Mouse (Mus musculus) CD4-positive helper T cell, adult 2 months (primary cell): ENCODE results near the gene Prkcz.
"Not testable (repeated sequence)": the region's sequence is repeated elsewhere in the genome, so short reads cannot be mapped to it uniquely, and the experiment has no call there.

Experiments
- DNase-seq: peaks from one replicate; pipeline ENCODE4 v3.0.0-alpha.2; 2012; ENCODE audit warnings: low read depth, missing footprints, low spot score

Prkcz gene

DNA sequence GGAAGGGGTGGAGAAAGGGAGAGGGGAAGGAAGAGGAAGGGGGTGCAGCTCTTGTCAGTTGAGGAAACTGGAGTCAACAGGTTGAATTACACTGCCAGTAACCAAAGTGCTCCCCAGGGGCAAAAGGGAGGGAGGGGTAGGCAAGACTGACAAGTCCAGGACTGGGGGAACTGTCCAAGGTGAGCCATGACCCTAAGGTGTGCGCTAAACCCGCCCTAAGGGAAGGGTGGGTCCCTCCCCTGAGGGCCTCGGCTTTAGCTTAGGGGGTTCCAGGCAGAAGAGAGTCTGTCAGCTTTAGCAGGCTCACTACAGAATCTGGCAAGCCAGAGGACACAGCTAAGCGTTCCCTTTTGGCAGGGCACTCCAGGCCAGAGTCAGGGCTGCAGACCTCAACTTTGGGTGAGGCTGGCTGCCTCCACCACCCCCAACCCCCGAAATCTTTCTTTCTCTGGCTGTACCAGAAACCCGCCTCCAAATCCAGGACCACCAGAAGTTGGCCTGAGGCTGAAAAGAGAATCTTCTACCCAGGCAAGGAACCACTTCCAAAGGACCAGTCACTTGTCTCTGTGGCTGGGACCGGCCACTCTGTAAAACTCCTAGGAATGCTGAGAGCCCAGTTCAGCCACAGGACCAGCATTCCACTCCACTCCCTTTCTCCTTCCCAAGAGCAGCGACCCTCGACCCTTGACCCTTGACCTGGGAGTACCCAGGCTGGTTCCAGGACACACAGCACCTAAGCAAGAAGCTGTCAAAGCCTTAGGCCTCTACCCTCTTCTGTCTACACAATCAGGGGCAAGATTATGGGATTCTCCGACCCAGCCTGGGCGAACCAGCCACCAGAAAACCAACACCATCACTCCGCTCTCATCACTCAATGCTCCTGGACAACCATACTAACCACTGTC lies 1.3 kb downstream of the Prkcz start:
- no peak for DNase-seq

- DNase-seq, result peak; percentile 32
These were observed 3.6 kb downstream of the Prkcz start for GRCm38 (mm10) chr4:155357601-155358000.

DNA sequence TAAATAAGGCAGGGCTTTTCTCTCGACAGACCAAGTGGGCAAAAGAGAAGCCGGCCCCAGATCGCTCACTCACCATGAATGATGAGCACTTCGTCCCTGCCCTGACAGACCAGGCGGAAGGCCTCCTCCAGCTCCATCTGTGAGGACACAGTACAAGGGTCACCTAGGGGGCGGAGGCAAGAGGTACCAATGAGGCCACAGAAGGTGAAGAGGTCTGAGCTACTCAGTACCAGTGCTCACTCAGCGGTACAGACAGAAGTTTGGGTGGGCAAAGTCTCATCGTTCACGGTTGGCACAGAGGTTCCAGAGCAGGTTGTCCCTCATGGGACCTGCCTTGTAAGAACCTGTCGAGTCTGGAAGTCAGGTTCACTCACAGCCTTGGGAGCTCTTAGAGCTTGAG lies 4.8 kb downstream of the Prkcz start:
- no peak for DNase-seq

DNA sequence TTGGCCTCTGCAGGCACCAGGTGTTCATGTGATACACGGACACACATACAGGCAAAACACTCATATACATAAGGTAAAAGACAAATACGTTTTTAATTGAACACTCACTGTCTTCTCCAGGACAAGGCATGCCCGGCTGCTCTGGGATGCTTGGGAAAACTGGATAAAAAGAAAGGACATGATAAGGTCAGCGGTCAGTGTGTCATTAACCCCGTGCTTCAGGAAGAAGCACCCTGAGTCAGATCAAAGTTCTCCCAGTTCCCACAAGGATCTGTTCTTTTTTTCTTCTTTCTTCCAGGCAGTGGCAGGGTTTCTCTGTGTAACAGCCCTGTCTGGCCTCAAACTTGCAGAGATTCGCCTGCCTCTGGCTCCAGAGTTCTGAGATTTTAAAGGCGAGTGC lies 6.6 kb downstream of the Prkcz start:
- no peak for DNase-seq

- peak; percentile 29 for DNase-seq
These were observed 7.1 kb downstream of the Prkcz start for GRCm38 (mm10) chr4:155354035-155354434.

- DNase-seq, result peak; percentile 35
These were observed 8.6 kb downstream of the Prkcz start for GRCm38 (mm10) chr4:155352581-155352980.

- no peak for DNase-seq
These were observed 14.8 kb downstream of the Prkcz start for GRCm38 (mm10) chr4:155346350-155346749.

DNA sequence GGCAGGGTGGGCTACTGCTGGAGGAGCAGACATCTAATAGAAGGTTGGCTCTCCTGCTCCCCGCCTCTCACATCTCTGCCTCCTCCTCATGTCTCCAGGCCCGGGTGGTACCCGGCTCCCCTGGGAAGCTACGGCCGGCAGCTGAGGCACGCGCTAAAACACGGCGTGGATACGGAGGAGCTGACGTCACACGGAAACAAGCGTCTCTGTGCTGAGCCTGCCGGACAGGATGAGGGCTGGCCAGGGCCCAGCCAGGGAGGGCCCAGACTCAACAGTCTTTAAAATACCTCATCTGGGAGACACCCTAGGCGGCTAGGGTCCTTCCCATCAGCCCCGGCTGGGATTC lies 15.6 kb downstream of the Prkcz start:
- peak; percentile 30 for DNase-seq

GRCm38 (mm10) chr4:155344716-155345607 lies 16.2 kb downstream of the Prkcz start:
- DNase-seq, result peak; percentile 35

GRCm38 (mm10) chr4:155344299-155344600 lies 16.9 kb downstream of the Prkcz start:
- no peak for DNase-seq

DNA sequence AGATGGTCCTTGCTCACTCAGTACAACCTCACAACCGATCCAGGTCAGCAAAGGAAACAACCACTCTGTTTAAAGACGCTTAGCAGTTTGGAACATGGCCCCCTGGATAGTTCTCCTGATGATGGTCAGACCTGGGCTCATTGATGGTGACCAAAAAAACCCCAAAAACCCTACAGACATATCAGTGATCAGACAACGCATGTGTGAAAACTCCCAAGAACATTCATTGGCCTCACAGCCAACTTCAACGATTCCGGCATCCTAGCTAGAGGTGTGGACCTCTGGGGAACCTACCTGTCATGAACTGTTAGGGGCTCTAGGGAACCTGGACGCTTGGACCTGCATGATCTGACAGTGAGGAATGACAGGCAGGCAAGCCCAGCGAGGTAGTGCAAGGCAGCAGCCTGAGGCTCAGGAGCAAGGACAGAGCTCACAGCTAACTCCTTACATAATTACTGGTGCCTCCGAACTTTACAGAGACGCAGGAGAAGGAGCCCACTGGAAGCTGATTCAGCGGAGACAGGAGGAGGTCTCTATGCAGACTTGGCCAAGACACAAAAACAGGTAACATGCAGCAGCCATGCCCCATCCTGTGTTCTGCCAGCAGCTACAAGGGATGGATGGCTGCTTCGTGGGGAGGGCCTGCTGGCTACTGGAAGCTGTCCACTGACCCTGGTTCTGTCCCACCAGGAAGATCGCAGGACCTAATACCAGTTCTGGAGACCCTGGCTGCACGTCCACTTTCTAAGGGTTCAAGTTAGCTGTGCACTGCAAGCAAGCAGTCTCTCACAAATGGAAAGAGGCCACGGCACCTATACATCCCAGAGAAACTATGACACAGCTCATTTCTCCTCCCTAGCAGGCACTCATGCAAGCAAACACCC lies 17.5 kb downstream of the Prkcz start:
- DNase-seq, result no peak

- DNase-seq, result no peak
These were observed 24.7 kb downstream of the Prkcz start for GRCm38 (mm10) chr4:155336284-155337050.

- DNase-seq, result no peak
These were observed 28.9 kb downstream of the Prkcz start for GRCm38 (mm10) chr4:155332253-155332652.

DNA sequence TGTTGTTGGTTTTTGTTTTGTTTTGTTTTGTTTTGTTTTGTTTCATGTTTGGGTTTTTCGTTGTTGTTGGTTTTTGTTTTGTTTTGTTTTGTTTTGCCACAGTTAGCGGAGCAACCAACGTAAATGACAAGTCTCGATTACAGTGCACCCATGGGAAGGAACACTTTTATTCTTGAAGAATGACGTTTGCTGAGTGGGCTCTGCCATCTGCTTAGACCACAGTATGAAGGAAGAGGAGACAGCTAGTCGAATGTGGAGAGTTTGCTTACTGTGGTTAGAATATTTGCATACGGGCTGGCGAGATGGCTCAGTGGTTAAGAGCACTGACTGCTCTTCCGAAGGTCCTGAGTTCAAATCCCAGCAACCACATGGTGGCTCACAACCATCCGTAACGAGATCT lies 32.8 kb downstream of the Prkcz start:
- DNase-seq, result not testable (repeated sequence)

GRCm38 (mm10) chr4:155325773-155326172 lies 35.4 kb downstream of the Prkcz start:
- no peak for DNase-seq

GRCm38 (mm10) chr4:155324511-155324910 lies 36.6 kb downstream of the Prkcz start:
- DNase-seq, result no peak

- no peak for DNase-seq
These were observed 37.9 kb downstream of the Prkcz start for GRCm38 (mm10) chr4:155323081-155323795.

DNA sequence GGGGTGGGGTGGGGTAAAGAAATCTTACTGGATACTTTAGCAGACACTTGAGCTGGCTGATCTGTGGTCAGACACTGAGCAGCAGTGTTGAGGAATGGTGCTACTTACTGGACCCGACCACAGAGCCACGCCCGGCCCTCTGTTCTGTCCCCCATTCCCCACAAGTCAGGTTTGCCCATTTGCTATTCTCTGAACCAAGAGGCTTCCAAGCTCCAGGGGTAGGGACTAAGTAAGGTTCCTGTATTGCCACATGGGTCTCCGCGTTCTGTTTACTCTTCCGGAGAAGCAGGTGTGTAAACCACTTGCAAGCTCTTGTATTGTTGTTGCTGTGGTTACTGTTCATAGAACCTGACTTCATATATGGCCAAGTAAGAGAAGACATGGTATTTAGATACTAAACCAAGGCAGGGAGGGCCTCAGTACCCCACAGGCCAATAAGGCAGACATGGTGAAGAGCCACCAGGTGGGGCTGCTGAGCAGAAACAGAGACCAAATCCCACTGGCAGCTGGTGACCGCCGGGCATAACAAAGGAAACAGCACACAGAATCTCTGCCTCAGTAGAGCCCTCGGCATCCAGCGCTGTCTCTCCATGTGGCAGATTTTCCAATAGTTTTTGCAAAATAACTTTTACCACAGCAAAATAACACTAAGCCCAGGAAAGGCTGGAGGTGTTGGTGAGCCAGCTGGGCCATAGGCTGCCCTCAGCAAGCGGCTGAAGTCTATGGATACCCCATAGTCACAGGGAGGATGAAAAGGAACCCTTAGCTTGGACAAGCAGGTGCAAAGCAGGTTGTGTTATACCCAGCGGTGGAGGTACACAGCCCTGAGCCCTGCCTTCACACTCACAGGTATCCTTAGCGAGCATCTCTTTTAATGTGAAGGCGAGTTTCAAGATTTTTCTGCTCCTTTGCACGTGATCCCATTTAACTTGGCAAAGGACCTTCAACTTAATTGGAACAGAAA lies 40.6 kb downstream of the Prkcz start:
- peak; percentile 59 for DNase-seq

- peak; percentile 24 for DNase-seq
These were observed 42.9 kb downstream of the Prkcz start for GRCm38 (mm10) chr4:155318266-155318665.
